Mouse (Mus musculus): Measurements from ENCODE around the gene Tiam2. TPM values are rescaled to one million over a fixed set of nuclear protein-coding genes. Genes with fewer than 3 reads are reported as not detected.
"Not testable (repeated sequence)": the region's sequence is repeated elsewhere in the genome, so short reads cannot be mapped to it uniquely, and the experiment has no call there.

Gene Tiam2
- polyA plus RNA-seq, 1 experiment from 2014 or later, result 7.7 TPM

- Histone ChIP-seq H3K4me3 (no peak overlapping the region), H3K27ac (replicated peaks) (no peak overlapping the region), H3K4me1 (peaks cover 31% of the 10 kb centered on the region), H3K36me3 (replicated peaks) (no peaks in the 10 kb centered on the region), H3K9me3 (0 out of 2 replicates have a peak, but pooled peaks cover 2% of the 10 kb centered on the region), H3K27me3 (replicated peaks; ENCODE audit: low read depth, poor library complexity, severe bottlenecking) (no peaks in the 10 kb centered on the region)
- DNase-seq (ENCODE audit: low spot score), result no peak
- 86% methylated on average over 2 of the region's 2 CpGs for WGBS
Observed at GRCm38 (mm10) chr17:3347800-3348199, 21.4 kb downstream of the Tiam2 start.

GRCm38 (mm10) chr17:3349331-3349730, 23.0 kb downstream of the Tiam2 start:
- Histone ChIP-seq H3K27me3 (replicated peaks; ENCODE audit: low read depth, poor library complexity, severe bottlenecking) (no peaks in the 10 kb centered on the region), H3K27ac (replicated peaks) (no peak overlapping the region), H3K4me1 (peaks cover 29% of the 10 kb centered on the region), H3K9me3 (0 out of 2 replicates have a peak, but pooled peaks cover 3% of the 10 kb centered on the region), H3K36me3 (replicated peaks) (no peaks in the 10 kb centered on the region), H3K4me3 (no peak overlapping the region)
- WGBS, result 88% methylated on average over 5 of the region's 5 CpGs
- no peak for DNase-seq (ENCODE audit: low spot score)

- peaks cover 29% of the 10 kb centered on the region for H3K4me1 ChIP-seq
- DNase-seq (ENCODE audit: low spot score), result no peak
- WGBS, result 81% methylated on average over 12 of the region's 12 CpGs
Observed at GRCm38 (mm10) chr17:3349939-3350338, 23.6 kb downstream of the Tiam2 start.

GRCm38 (mm10) chr17:3350405-3350804, 24.0 kb downstream of the Tiam2 start:
- Histone ChIP-seq H3K4me3 (no peak overlapping the region), H3K36me3 (replicated peaks) (no peaks in the 10 kb centered on the region), H3K27ac (replicated peaks) (no peak overlapping the region), H3K4me1 (peaks cover 27% of the 10 kb centered on the region), H3K9me3 (0 out of 2 replicates have a peak, but pooled peaks cover 3% of the 10 kb centered on the region), H3K27me3 (replicated peaks; ENCODE audit: low read depth, poor library complexity, severe bottlenecking) (no peaks in the 10 kb centered on the region)
- WGBS, result 88% methylated on average over 4 of the region's 4 CpGs
- no peak for DNase-seq (ENCODE audit: low spot score)

More at GRCm38 (mm10) chr17:3349939-3350338, 23.6 kb downstream of the Tiam2 start:
- Histone ChIP-seq H3K27me3 (replicated peaks; ENCODE audit: low read depth, poor library complexity, severe bottlenecking) (no peaks in the 10 kb centered on the region), H3K9me3 (0 out of 2 replicates have a peak, but pooled peaks cover 3% of the 10 kb centered on the region), H3K36me3 (replicated peaks) (no peaks in the 10 kb centered on the region), H3K27ac (replicated peaks) (no peak overlapping the region), H3K4me3 (no peak overlapping the region)

GRCm38 (mm10) chr17:3351668-3352067, 25.3 kb downstream of the Tiam2 start:
- Histone ChIP-seq H3K27ac (replicated peaks) (no peak overlapping the region), H3K9me3 (0 out of 2 replicates have a peak, but pooled peaks cover 3% of the 10 kb centered on the region), H3K27me3 (replicated peaks; ENCODE audit: low read depth, poor library complexity, severe bottlenecking) (no peaks in the 10 kb centered on the region), H3K4me3 (no peak overlapping the region), H3K4me1 (peaks cover 24% of the 10 kb centered on the region), H3K36me3 (replicated peaks) (no peaks in the 10 kb centered on the region)
- WGBS, result 63% methylated on average over 4 of the region's 4 CpGs
- DNase-seq (ENCODE audit: low spot score), result no peak

GRCm38 (mm10) chr17:3353141-3353540, 26.8 kb downstream of the Tiam2 start:
- H3K27ac ChIP-seq (replicated peaks); DNase-seq (ENCODE audit: low spot score); H3K36me3 ChIP-seq (replicated peaks); H3K4me3 ChIP-seq; H3K27me3 ChIP-seq (replicated peaks; ENCODE audit: low read depth, poor library complexity, severe bottlenecking); H3K9me3 ChIP-seq: not testable (repeated sequence)
- H3K4me1 ChIP-seq, result peaks cover 29% of the 10 kb centered on the region
- 98% methylated on average over 10 of the region's 10 CpGs for WGBS

GRCm38 (mm10) chr17:3354856-3355255, 28.5 kb downstream of the Tiam2 start:
- H3K4me1 ChIP-seq, result peaks cover 32% of the 10 kb centered on the region
- WGBS, result 32% methylated on average over 3 of the region's 3 CpGs
- H3K4me3 ChIP-seq, result no peak overlapping the region
- no peaks in the 10 kb centered on the region for H3K36me3 ChIP-seq (replicated peaks)
- 0 out of 2 replicates have a peak, but pooled peaks cover 3% of the 10 kb centered on the region for H3K9me3 ChIP-seq
- peak; percentile 37 for DNase-seq (ENCODE audit: low spot score)
- H3K27me3 ChIP-seq (replicated peaks; ENCODE audit: low read depth, poor library complexity, severe bottlenecking), result no peaks in the 10 kb centered on the region
- H3K27ac ChIP-seq (replicated peaks), result no peak overlapping the region

- H3K27me3 ChIP-seq (replicated peaks; ENCODE audit: low read depth, poor library complexity, severe bottlenecking), result no peaks in the 10 kb centered on the region
- no peak overlapping the region for H3K27ac ChIP-seq (replicated peaks)
- WGBS, result 76% methylated on average over 8 of the region's 8 CpGs
- DNase-seq (ENCODE audit: low spot score), result no peak
- 0 out of 2 replicates have a peak, but pooled peaks cover 3% of the 10 kb centered on the region for H3K9me3 ChIP-seq
- no peaks in the 10 kb centered on the region for H3K36me3 ChIP-seq (replicated peaks)
- H3K4me1 ChIP-seq, result peaks cover 36% of the 10 kb centered on the region
- H3K4me3 ChIP-seq, result no peak overlapping the region
Observed at GRCm38 (mm10) chr17:3356633-3357365, 30.4 kb downstream of the Tiam2 start.

- no peak for DNase-seq (ENCODE audit: low spot score)
- peaks cover 26% of the 10 kb centered on the region for H3K4me1 ChIP-seq
- WGBS, result 16% methylated on average over 1 of the region's 1 CpGs
- no peak overlapping the region for H3K27ac ChIP-seq (replicated peaks)
- no peaks in the 10 kb centered on the region for H3K36me3 ChIP-seq (replicated peaks)
- H3K4me3 ChIP-seq, result no peak overlapping the region
- no peaks in the 10 kb centered on the region for H3K9me3 ChIP-seq
- H3K27me3 ChIP-seq (replicated peaks; ENCODE audit: low read depth, poor library complexity, severe bottlenecking), result no peaks in the 10 kb centered on the region
Observed at GRCm38 (mm10) chr17:3360236-3360635, 33.9 kb downstream of the Tiam2 start.

GRCm38 (mm10) chr17:3361751-3362150, 35.4 kb downstream of the Tiam2 start:
- Histone ChIP-seq H3K9me3 (no peaks in the 10 kb centered on the region), H3K27me3 (replicated peaks; ENCODE audit: low read depth, poor library complexity, severe bottlenecking) (no peaks in the 10 kb centered on the region), H3K27ac (replicated peaks) (no peak overlapping the region), H3K4me1 (peaks cover 18% of the 10 kb centered on the region), H3K36me3 (replicated peaks) (no peaks in the 10 kb centered on the region), H3K4me3 (no peak overlapping the region)
- 88% methylated on average over 2 of the region's 2 CpGs for WGBS
- no peak for DNase-seq (ENCODE audit: low spot score)

- no peak overlapping the region for H3K27ac ChIP-seq (replicated peaks)
- H3K9me3 ChIP-seq, result no peaks in the 10 kb centered on the region
- no peak overlapping the region for H3K4me3 ChIP-seq
- no peak for DNase-seq (ENCODE audit: low spot score)
- H3K27me3 ChIP-seq (replicated peaks; ENCODE audit: low read depth, poor library complexity, severe bottlenecking), result no peaks in the 10 kb centered on the region
- no peaks in the 10 kb centered on the region for H3K36me3 ChIP-seq (replicated peaks)
- 74% methylated on average over 2 of the region's 2 CpGs for WGBS
- H3K4me1 ChIP-seq, result peaks cover 15% of the 10 kb centered on the region
Observed at GRCm38 (mm10) chr17:3363216-3363615, 36.8 kb downstream of the Tiam2 start.

GRCm38 (mm10) chr17:3366741-3367140, 40.4 kb downstream of the Tiam2 start:
- 90% methylated on average over 3 of the region's 3 CpGs for WGBS
- Histone ChIP-seq H3K4me3 (no peak overlapping the region), H3K9me3 (no peaks in the 10 kb centered on the region), H3K27me3 (replicated peaks; ENCODE audit: low read depth, poor library complexity, severe bottlenecking) (no peaks in the 10 kb centered on the region), H3K4me1 (peaks cover 6% of the 10 kb centered on the region; the same call in 1 of the 2 replicates), H3K27ac (replicated peaks) (no peak overlapping the region), H3K36me3 (replicated peaks) (no peaks in the 10 kb centered on the region)
- no peak for DNase-seq (ENCODE audit: low spot score)

GRCm38 (mm10) chr17:3368386-3368785, 42.0 kb downstream of the Tiam2 start:
- 76% methylated on average over 1 of the region's 1 CpGs for WGBS

More at GRCm38 (mm10) chr17:3368386-3368785, 42.0 kb downstream of the Tiam2 start:
- H3K9me3 ChIP-seq, result no peaks in the 10 kb centered on the region
- H3K27ac ChIP-seq (replicated peaks), result no peak overlapping the region
- peaks cover 6% of the 10 kb centered on the region; the same call in 1 of the 2 replicates for H3K4me1 ChIP-seq
- no peaks in the 10 kb centered on the region for H3K27me3 ChIP-seq (replicated peaks; ENCODE audit: low read depth, poor library complexity, severe bottlenecking)
- no peak for DNase-seq (ENCODE audit: low spot score)
- no peaks in the 10 kb centered on the region for H3K36me3 ChIP-seq (replicated peaks)
- no peak overlapping the region for H3K4me3 ChIP-seq
